Mouse (Mus musculus) MEL (cell line): ENCODE measurements around the gene Palld.

Experiments
- BHLHE40 ChIP-seq: IDR thresholded peaks from 2 replicates; pipeline ENCODE4 v1.6.1; 2012; ENCODE audit warnings: low read depth, mild to moderate bottlenecking, inconsistent platforms, low read length, improper control_type of control experiment, borderline replicate concordance
- CTCF ChIP-seq, 3 experiments: IDR thresholded peaks in 2 of 3; conservative IDR thresholded peaks in 1 of 3; 2 replicates each; pipeline ENCODE4 v1.5.1; 2011 to 2012; ENCODE audit warnings: low read length in 3 of 3, low read depth in 2 of 3, mild to moderate bottlenecking in 2 of 3, improper control_type of control experiment in 1 of 3, inconsistent platforms in 1 of 3, mixed read lengths in 1 of 3, moderate library complexity in 1 of 3; ENCODE audit not compliant: control insufficient read depth in 1 of 3, insufficient read depth in 1 of 3, poor library complexity in 1 of 3, severe bottlenecking in 1 of 3
- EP300 ChIP-seq, 2 experiments: IDR thresholded peaks; 2 replicates each; pipeline ENCODE4 v1.6.1; 2011; ENCODE audit warnings: improper control_type of control experiment in 2 of 2, low read length in 2 of 2, low read depth in 1 of 2, mild to moderate bottlenecking in 1 of 2
- GABPA ChIP-seq: IDR thresholded peaks from 2 replicates; pipeline ENCODE4 v1.6.1; 2012; ENCODE audit warnings: low read depth, mild to moderate bottlenecking, inconsistent platforms, low read length, improper control_type of control experiment, moderate library complexity
- JUND ChIP-seq: IDR thresholded peaks from 2 replicates; pipeline ENCODE4 v1.6.1; 2011; ENCODE audit warnings: low read depth, mild to moderate bottlenecking, improper control_type of control experiment, low read length
- NELFE ChIP-seq: IDR thresholded peaks from 2 replicates; pipeline ENCODE4 v1.6.1; 2011; ENCODE audit warnings: low read depth, low read length, improper control_type of control experiment
- ZC3H11A ChIP-seq: IDR thresholded peaks from 2 replicates; pipeline ENCODE4 v1.6.1; 2012; ENCODE audit warnings: low read depth, mild to moderate bottlenecking, inconsistent platforms, low read length, improper control_type of control experiment

- no peak for TF ChIP-seq EP300 (IDR thresholded peaks at IDR 0.05; ENCODE audit: low read depth in 1 of 2, low read length in 2 of 2)
- TF ChIP-seq JUND: no peak
- no peak for TF ChIP-seq CTCF (IDR thresholded peaks at IDR 0.05 in 2 of 3, conservative IDR thresholded peaks at IDR 0.05 in 1 of 3; ENCODE audit: control insufficient read depth in 1 of 3, insufficient read depth in 1 of 3, low read depth in 2 of 3, low read length in 3 of 3, poor library complexity in 1 of 3, severe bottlenecking in 1 of 3)
- TF ChIP-seq NELFE: no peak
- TF ChIP-seq GABPA: no peak
- TF ChIP-seq BHLHE40: no peak
- TF ChIP-seq ZC3H11A: no peak
These were observed 284.8 kb downstream of the Palld start for GRCm38 (mm10) chr8:61617651-61618050.
